Mouse (Mus musculus) ES-Bruce4 (cell line): ENCODE measurements at regions not wholly inside any gene's neighbourhood (a gene's known extent, or its start where the extent isn't known, plus 50 kb on each side); places are given as distances from the start of the nearest gene placed in this dataset.

Experiments used
- CTCF ChIP-seq: IDR thresholded peaks from one replicate; pipeline ENCODE4 v1.8.1; 2011; ENCODE audit warnings: low read depth, low read length
- EP300 ChIP-seq: IDR thresholded peaks from 2 replicates; pipeline ENCODE4 v1.6.1; 2011; ENCODE audit warnings: low read depth, low read length; ENCODE audit not compliant: insufficient read depth
- POLR2A ChIP-seq: IDR thresholded peaks from one replicate; pipeline ENCODE4 v1.8.1; 2011; ENCODE audit warnings: low read length; ENCODE audit not compliant: insufficient read depth

DNA sequence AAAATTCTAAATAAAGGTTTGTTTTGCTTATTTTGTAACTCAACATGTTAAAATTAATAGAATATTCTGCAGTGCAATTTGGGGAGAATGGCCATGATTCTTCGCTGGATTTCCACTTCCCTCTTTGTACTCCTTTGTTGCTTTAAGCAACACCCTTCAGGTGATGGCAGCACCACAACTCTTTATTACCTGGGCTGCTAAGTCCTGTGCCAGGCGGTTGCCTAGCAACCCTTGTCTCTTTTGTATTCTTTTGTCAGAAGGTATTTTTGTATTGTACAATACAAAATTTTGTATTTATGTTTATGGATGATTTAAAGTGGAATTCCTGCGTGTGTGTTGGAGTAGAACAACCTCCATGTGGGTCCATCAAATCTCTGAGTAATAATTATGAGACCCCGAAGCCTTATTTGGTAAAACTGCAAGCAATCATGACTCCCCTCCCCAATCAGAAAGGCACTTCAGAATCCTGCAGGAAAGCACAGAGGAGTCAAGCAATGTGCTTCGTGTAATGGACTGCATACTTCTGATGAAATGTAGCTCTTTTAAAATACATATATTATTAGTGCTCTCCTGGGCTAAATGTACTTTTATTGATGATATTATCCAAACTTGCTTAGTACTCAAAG is 144.5 kb upstream of the Fam98a start:
- no peak for TF ChIP-seq EP300
- no peak for TF ChIP-seq CTCF
- TF ChIP-seq POLR2A = no peak
